Mouse (Mus musculus) ES-Bruce4 (cell line): Measurements from ENCODE around the gene Atp2a2.

Experiments
- CTCF ChIP-seq: IDR thresholded peaks from one replicate; pipeline ENCODE4 v1.8.1; 2011; ENCODE audit warnings: low read depth, low read length
- EP300 ChIP-seq: IDR thresholded peaks from 2 replicates; pipeline ENCODE4 v1.6.1; 2011; ENCODE audit warnings: low read depth, low read length; ENCODE audit not compliant: insufficient read depth

- TF ChIP-seq CTCF (no peak), EP300 (no peak)
These were observed 5.4 kb upstream of the Atp2a2 start for GRCm38 (mm10) chr5:122507396-122507795.
